Mouse (Mus musculus) heart, embryonic 11.5 days (tissue): ENCODE results near the gene Yif1a. TPM values are rescaled to one million over a fixed set of nuclear protein-coding genes. Genes with fewer than 3 reads are reported as not detected.

Experiments used
- ATAC-seq: fragments of 200-750 bp; cut with Nextera tagmentation; replicated peaks from 2 replicates; pipeline ENCODE4 v1.8.0; 2017; ENCODE audit warnings: moderate library complexity; ENCODE audit not compliant: insufficient number of reproducible peaks, low FRiP score, low TSS enrichment
- H3K27ac ChIP-seq: fragments of 300-500 bp; sonication (generic); 2 replicates; pipeline ENCODE4 v1.5.1; 2014; ENCODE audit warnings: mild to moderate bottlenecking, low read depth, low read length
- H3K27me3 ChIP-seq: fragments of 300-500 bp; sonication (generic); 2 replicates; pipeline ENCODE4 v1.6.1; 2014; ENCODE audit warnings: mild to moderate bottlenecking, low read length, mixed read lengths; ENCODE audit not compliant: control insufficient read depth, insufficient read depth
- H3K36me3 ChIP-seq: fragments of 300-500 bp; sonication (generic); 2 replicates; pipeline ENCODE4 v1.6.1; 2014; ENCODE audit warnings: mild to moderate bottlenecking, low read length, moderate library complexity, mixed read lengths; ENCODE audit not compliant: control insufficient read depth, insufficient read depth
- H3K4me1 ChIP-seq: fragments of 300-500 bp; sonication (generic); 2 replicates; pipeline ENCODE4 v1.6.1; 2014; ENCODE audit warnings: low read length; ENCODE audit not compliant: control insufficient read depth, insufficient read depth
- H3K4me2 ChIP-seq: fragments of 300-500 bp; sonication (generic); 2 replicates; pipeline ENCODE4 v1.6.1; 2014; ENCODE audit warnings: mild to moderate bottlenecking, moderate library complexity
- H3K4me3 ChIP-seq: fragments of 300-500 bp; sonication (generic); 2 replicates; pipeline ENCODE4 v1.5.1; 2014; ENCODE audit warnings: low read depth, low read length
- H3K9ac ChIP-seq: fragments of 300-500 bp; sonication (generic); 2 replicates; pipeline ENCODE4 v1.6.1; 2014; ENCODE audit warnings: mild to moderate bottlenecking, low read depth, low read length, moderate library complexity
- H3K9me3 ChIP-seq: fragments of 300-500 bp; sonication (generic); replicated peaks from 2 replicates; pipeline ENCODE4 v1.6.1; 2016; ENCODE audit warnings: low read length; ENCODE audit not compliant: control insufficient read depth
- WGBS: fragments of 180-500 bp; shearing (Covaris S2); extraction: QIAGEN DNeasy Blood & Tissue Kit; methylation state at CpG from one replicate; pipeline ENCODE4 v1.1.7; 2014; ENCODE audit not compliant: insufficient replicate concordance; 5-methylcytosine and 5-hydroxymethylcytosine counted together
- polyA plus RNA-seq: library from polyadenylated mRNA; unstranded; fragments of >200 nt; fragmentation: Nextera tagmentation; extraction: Ambion mirVana; gene quantifications from 2 replicates; pipeline ENCODE4 v1.2.1, GENCODE M21; 2014

The Yif1a gene
- polyA plus RNA-seq, 1 experiment from 2014 or later, result 102 TPM

GRCm38 (mm10) chr19:5067867-5068569 lies 20.3 kb upstream of the Yif1a start, which contains the start of gene Cd248:
TSS of gene Cd248 (plus strand) at chr19:5068078.
- 1% methylated on average over 50 of the region's 56 CpGs for WGBS
- H3K4me2 ChIP-seq, result peak within 1 kb of the TSS; percentile 94
- peak; percentile 46 for ATAC-seq
- H3K36me3 ChIP-seq, result no peaks in the 10 kb centered on the region
- peak within 1 kb of the TSS; percentile 71 for H3K9ac ChIP-seq
- H3K4me3 ChIP-seq, result peak within 1 kb of the TSS; percentile 58
- H3K27ac ChIP-seq, result peak within 1 kb of the TSS; percentile 85
- peaks cover 44% of the 10 kb centered on the region for H3K4me1 ChIP-seq
- peaks cover 13% of the 10 kb centered on the region for H3K27me3 ChIP-seq
- H3K9me3 ChIP-seq, result no peaks in the 10 kb centered on the region

- peak overlapping the region; percentile 94 for H3K4me2 ChIP-seq
- no peak for ATAC-seq
- 42% methylated on average over 21 of the region's 21 CpGs for WGBS
- no peak overlapping the region for H3K27ac ChIP-seq
- H3K9ac ChIP-seq, result peak overlapping the region; percentile 71
- H3K27me3 ChIP-seq, result peaks cover 13% of the 10 kb centered on the region
- H3K36me3 ChIP-seq, result no peaks in the 10 kb centered on the region
- peaks cover 44% of the 10 kb centered on the region for H3K4me1 ChIP-seq
- H3K4me3 ChIP-seq, result peak overlapping the region; percentile 58
- no peaks in the 10 kb centered on the region for H3K9me3 ChIP-seq
These were observed 19.6 kb upstream of the Yif1a start for GRCm38 (mm10) chr19:5068570-5069234.

- no peaks in the 10 kb centered on the region for H3K9me3 ChIP-seq
- peak overlapping the region; percentile 94 for H3K4me2 ChIP-seq
- no peak overlapping the region for H3K4me3 ChIP-seq
- H3K27ac ChIP-seq, result no peak overlapping the region
- 0 out of 2 replicates have a peak overlapping the region, but pooled peaks have one; percentile 16 for H3K9ac ChIP-seq
- WGBS, result 69% methylated on average over 5 of the region's 5 CpGs
- no peaks in the 10 kb centered on the region for H3K36me3 ChIP-seq
- no peak for ATAC-seq
- H3K27me3 ChIP-seq, result peaks cover 15% of the 10 kb centered on the region
- H3K4me1 ChIP-seq, result peaks cover 44% of the 10 kb centered on the region
These were observed 18.9 kb upstream of the Yif1a start for GRCm38 (mm10) chr19:5069486-5069885.

- Histone ChIP-seq H3K27ac (no peak overlapping the region), H3K27me3 (peaks cover 18% of the 10 kb centered on the region)
- 70% methylated on average over 7 of the region's 7 CpGs for WGBS
These were observed 18.4 kb upstream of the Yif1a start for GRCm38 (mm10) chr19:5069978-5070377.

GRCm38 (mm10) chr19:5071077-5071476 lies 17.3 kb upstream of the Yif1a start:
- H3K4me3 ChIP-seq, result peak overlapping the region; percentile 47
- peak overlapping the region; percentile 94 for H3K4me2 ChIP-seq
- WGBS, result 5% methylated on average over 11 of the region's 11 CpGs
- peak overlapping the region; percentile 63 for H3K9ac ChIP-seq
- H3K4me1 ChIP-seq, result peaks cover 35% of the 10 kb centered on the region
- no peaks in the 10 kb centered on the region for H3K36me3 ChIP-seq
- H3K27ac ChIP-seq, result peak overlapping the region; percentile 48; the same call in 1 of the 2 replicates
- H3K9me3 ChIP-seq, result no peaks in the 10 kb centered on the region
- ATAC-seq, result no peak
- H3K27me3 ChIP-seq, result peaks cover 18% of the 10 kb centered on the region

More at GRCm38 (mm10) chr19:5069978-5070377, 18.4 kb upstream of the Yif1a start:
- no peak overlapping the region for H3K9ac ChIP-seq
- peak overlapping the region; percentile 94 for H3K4me2 ChIP-seq
- H3K9me3 ChIP-seq, result no peaks in the 10 kb centered on the region
- peaks cover 42% of the 10 kb centered on the region for H3K4me1 ChIP-seq
- 0 out of 2 replicates have a peak overlapping the region, but pooled peaks have one; percentile 0 for H3K4me3 ChIP-seq
- H3K36me3 ChIP-seq, result no peaks in the 10 kb centered on the region
- no peak for ATAC-seq

- Histone ChIP-seq H3K27me3 (peaks cover 18% of the 10 kb centered on the region), H3K9me3 (no peaks in the 10 kb centered on the region), H3K27ac (peak overlapping the region; percentile 59), H3K4me1 (peaks cover 33% of the 10 kb centered on the region), H3K4me2 (peak overlapping the region; percentile 94), H3K4me3 (peak overlapping the region; percentile 47), H3K36me3 (no peaks in the 10 kb centered on the region), H3K9ac (peak overlapping the region; percentile 63)
- WGBS, result under 1% methylated on average over 40 of the region's 40 CpGs
- ATAC-seq, result peak; percentile 75
These were observed 16.6 kb upstream of the Yif1a start for GRCm38 (mm10) chr19:5071545-5072369.

GRCm38 (mm10) chr19:5072389-5073019 lies 15.8 kb upstream of the Yif1a start:
- WGBS, result 3% methylated on average over 20 of the region's 20 CpGs

GRCm38 (mm10) chr19:5073028-5073427 lies 15.3 kb upstream of the Yif1a start:
- no peak for ATAC-seq
- no peaks in the 10 kb centered on the region for H3K9me3 ChIP-seq
- peak overlapping the region; percentile 94 for H3K4me2 ChIP-seq
- H3K36me3 ChIP-seq, result no peaks in the 10 kb centered on the region
- no peak overlapping the region for H3K27ac ChIP-seq
- 2% methylated on average over 15 of the region's 15 CpGs for WGBS
- peaks cover 22% of the 10 kb centered on the region for H3K4me1 ChIP-seq
- H3K27me3 ChIP-seq, result peaks cover 17% of the 10 kb centered on the region
- H3K9ac ChIP-seq, result no peak overlapping the region
- H3K4me3 ChIP-seq, result peak overlapping the region; percentile 47

More at GRCm38 (mm10) chr19:5072389-5073019, 15.8 kb upstream of the Yif1a start:
- H3K36me3 ChIP-seq, result no peaks in the 10 kb centered on the region
- H3K9ac ChIP-seq, result peak overlapping the region; percentile 58; the same call in 1 of the 2 replicates
- 0 out of 2 replicates have a peak, but pooled peaks have one; percentile 3 for ATAC-seq
- peaks cover 26% of the 10 kb centered on the region for H3K4me1 ChIP-seq
- peak overlapping the region; percentile 47 for H3K4me3 ChIP-seq
- peak overlapping the region; percentile 94 for H3K4me2 ChIP-seq
- peaks cover 18% of the 10 kb centered on the region for H3K27me3 ChIP-seq
- H3K9me3 ChIP-seq, result no peaks in the 10 kb centered on the region
- H3K27ac ChIP-seq, result peak overlapping the region; percentile 59
